Mouse (Mus musculus): ENCODE measurements around the gene Rilp. TPM values are rescaled to one million over a fixed set of nuclear protein-coding genes. Genes with fewer than 3 reads are reported as not detected.
A peak's percentile ranks its signal among the peaks of the same experiment; 100 is the strongest.

The Rilp gene
- polyA plus RNA-seq, 1 experiment from 2014 or later, result 2.0 TPM

- ATAC-seq (ENCODE audit: low FRiP score, low TSS enrichment), result peak; percentile 32; the same call in 1 of the 2 replicates
- Histone ChIP-seq H3K9ac (replicated peaks; ENCODE audit: low read length) (peak overlapping the region; percentile 28), H3K27me3 (ENCODE audit: insufficient read depth, low read length) (no peaks in the 10 kb centered on the region), H3K9me3 (ENCODE audit: low read length) (no peaks in the 10 kb centered on the region), H3K27ac (ENCODE audit: low read length) (peak overlapping the region; percentile 54), H3K36me3 (ENCODE audit: insufficient read depth, low read length) (no peaks in the 10 kb centered on the region), H3K4me2 (replicated peaks; ENCODE audit: low read depth, low read length) (no peak overlapping the region), H3K4me3 (ENCODE audit: low read length) (no peak overlapping the region), H3K4me1 (ENCODE audit: insufficient read depth, low read length) (peaks cover 39% of the 10 kb centered on the region)
- WGBS, result 51% methylated on average over 11 of the region's 11 CpGs
Observed at GRCm38 (mm10) chr11:75537491-75538183, 27.7 kb downstream of the Rilp start.

DNA sequence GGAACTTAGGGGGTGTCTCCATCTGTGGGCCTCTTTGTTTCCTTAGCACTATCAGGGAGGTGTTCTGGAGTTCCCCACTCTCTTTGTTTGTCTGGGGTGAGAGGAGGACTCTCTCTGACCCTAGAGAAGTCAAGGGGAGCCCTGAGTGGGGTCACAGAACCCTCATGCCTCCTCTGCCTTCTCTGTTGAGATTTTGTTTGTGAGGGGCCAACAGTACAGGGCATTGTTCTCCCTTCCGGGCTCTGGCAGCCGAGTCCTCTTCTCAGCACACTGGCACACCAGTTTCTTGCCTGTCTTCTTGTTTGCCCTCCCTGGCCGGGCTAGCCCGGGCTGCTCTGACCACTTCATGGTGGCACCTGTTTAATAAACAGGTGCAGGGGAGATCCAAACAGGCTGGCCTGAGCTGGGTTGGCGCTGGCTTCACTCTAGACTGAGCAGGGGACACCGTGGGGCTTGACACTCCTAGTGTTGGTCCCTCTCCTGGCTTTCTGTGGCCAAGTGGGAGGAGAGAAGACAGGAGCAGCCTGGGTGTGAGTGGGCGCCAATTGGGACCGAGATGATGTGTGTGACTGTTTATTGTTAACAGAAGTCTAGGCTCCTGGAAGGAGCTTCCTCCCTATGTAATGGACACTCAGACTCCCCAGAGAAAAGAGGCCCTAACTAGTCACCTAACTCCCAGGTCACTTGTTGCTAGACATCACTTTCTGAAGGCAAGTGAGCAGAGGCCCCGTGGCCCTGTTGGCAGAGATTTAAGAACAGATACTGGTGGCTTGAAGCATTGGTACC lies 28.5 kb downstream of the Rilp start:
- ATAC-seq (ENCODE audit: low FRiP score, low TSS enrichment), result peak; percentile 22; the same call in 1 of the 2 replicates
- WGBS, result 47% methylated on average over 9 of the region's 9 CpGs
- Histone ChIP-seq H3K36me3 (ENCODE audit: insufficient read depth, low read length) (no peaks in the 10 kb centered on the region), H3K4me2 (replicated peaks; ENCODE audit: low read depth, low read length) (no peak overlapping the region), H3K9me3 (ENCODE audit: low read length) (no peaks in the 10 kb centered on the region), H3K4me3 (ENCODE audit: low read length) (no peak overlapping the region), H3K4me1 (ENCODE audit: insufficient read depth, low read length) (peaks cover 35% of the 10 kb centered on the region), H3K9ac (replicated peaks; ENCODE audit: low read length) (peak overlapping the region; percentile 36), H3K27me3 (ENCODE audit: insufficient read depth, low read length) (no peaks in the 10 kb centered on the region), H3K27ac (ENCODE audit: low read length) (peak overlapping the region; percentile 54)

DNA sequence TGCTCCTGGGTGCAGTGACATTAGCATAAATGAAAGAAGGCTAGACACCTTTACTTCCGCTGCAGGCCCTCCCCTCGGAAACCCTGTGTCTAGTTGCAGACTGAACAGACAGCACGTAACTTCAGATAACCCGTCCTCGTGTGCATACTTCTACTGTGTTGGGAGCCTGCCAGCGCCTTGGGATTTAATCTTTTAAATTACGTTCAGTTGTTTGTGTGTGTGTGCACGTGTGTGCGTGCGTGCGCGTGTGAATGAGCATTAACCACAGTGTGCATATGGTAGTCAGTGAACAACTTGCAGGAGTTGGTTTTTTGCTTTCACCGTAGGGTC lies 29.0 kb downstream of the Rilp start:
- Histone ChIP-seq H3K9ac (replicated peaks; ENCODE audit: low read length) (0 out of 2 replicates have a peak overlapping the region, but pooled peaks have one; percentile 36), H3K4me1 (ENCODE audit: insufficient read depth, low read length) (peaks cover 30% of the 10 kb centered on the region), H3K27ac (ENCODE audit: low read length) (peak overlapping the region; percentile 54; the same call in 1 of the 2 replicates), H3K4me2 (replicated peaks; ENCODE audit: low read depth, low read length) (no peak overlapping the region), H3K4me3 (ENCODE audit: low read length) (no peak overlapping the region), H3K27me3 (ENCODE audit: insufficient read depth, low read length) (no peaks in the 10 kb centered on the region), H3K36me3 (ENCODE audit: insufficient read depth, low read length) (no peaks in the 10 kb centered on the region), H3K9me3 (ENCODE audit: low read length) (no peaks in the 10 kb centered on the region)
- ATAC-seq (ENCODE audit: low FRiP score, low TSS enrichment), result no peak
- 78% methylated on average over 13 of the region's 13 CpGs for WGBS

DNA sequence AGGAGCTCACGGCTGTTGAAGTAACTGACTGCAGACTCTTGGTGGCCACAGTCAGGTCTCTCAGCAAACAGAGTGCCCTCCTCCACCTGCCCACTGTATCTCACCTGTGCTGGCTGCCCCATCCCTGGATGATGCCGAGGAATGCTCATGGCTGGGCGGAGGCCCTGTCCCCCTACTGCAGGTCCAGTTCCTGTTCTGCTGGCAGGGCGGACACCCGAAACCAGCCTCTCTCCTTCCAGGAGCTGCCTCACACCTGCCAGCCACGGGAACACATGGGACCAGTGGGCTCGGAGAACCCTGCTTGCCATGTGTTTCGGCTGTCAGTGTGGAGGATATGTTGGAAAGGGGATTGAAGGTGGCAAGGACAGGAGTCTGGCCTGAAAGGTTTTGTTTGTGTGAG lies 30.3 kb downstream of the Rilp start:
- Histone ChIP-seq H3K9me3 (ENCODE audit: low read length) (no peaks in the 10 kb centered on the region), H3K4me3 (ENCODE audit: low read length) (no peak overlapping the region), H3K36me3 (ENCODE audit: insufficient read depth, low read length) (no peaks in the 10 kb centered on the region), H3K9ac (replicated peaks; ENCODE audit: low read length) (no peak overlapping the region), H3K4me2 (replicated peaks; ENCODE audit: low read depth, low read length) (no peak overlapping the region), H3K27me3 (ENCODE audit: insufficient read depth, low read length) (no peaks in the 10 kb centered on the region), H3K4me1 (ENCODE audit: insufficient read depth, low read length) (peaks cover 20% of the 10 kb centered on the region), H3K27ac (ENCODE audit: low read length) (no peak overlapping the region)
- WGBS, result 68% methylated on average over 8 of the region's 8 CpGs
- no peak for ATAC-seq (ENCODE audit: low FRiP score, low TSS enrichment)

DNA sequence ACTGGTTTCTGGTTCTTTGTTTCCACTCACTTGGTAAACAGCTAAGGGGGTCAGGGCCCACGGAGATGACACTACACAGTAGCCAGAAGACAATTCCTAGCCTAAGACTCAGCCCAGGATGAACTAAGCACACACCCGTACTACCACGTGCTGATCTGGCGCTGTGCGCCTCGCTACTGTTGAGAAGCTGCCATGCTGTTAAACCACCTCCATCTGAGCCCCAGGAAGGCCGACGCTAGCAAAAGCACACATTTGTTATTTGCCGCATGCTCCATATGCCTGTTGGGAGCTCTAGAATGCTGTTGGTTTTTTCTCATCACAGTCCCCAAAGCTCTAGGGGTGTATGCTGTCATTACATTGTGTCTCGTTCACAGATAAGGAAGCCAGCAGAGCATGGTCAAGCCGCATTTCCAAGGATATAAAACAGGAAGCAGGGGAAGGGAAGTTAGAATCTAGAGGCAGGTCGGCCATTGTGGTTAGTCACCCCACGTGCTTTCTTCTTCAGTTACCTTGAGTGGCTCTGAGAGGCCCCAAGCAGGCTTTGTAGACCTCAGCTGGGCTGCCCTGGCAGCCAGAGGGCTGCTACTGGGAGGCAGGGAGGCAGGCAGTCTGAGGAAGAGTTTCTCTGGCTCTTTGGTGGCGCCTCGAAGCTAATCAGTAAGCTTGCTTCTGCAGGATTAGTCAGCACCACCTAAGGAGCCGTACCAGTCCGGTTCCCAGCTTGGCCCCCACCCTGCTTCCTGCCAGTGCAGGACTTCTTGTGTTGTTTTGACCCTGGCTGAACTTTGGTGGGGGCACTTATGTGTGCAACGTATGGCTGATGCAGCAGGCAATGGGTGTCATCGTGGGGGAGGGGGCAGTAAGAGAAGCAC lies 31.1 kb downstream of the Rilp start:
- Histone ChIP-seq H3K4me2 (replicated peaks; ENCODE audit: low read depth, low read length) (no peak overlapping the region), H3K27ac (ENCODE audit: low read length) (no peak overlapping the region), H3K9me3 (ENCODE audit: low read length) (no peaks in the 10 kb centered on the region), H3K36me3 (ENCODE audit: insufficient read depth, low read length) (no peaks in the 10 kb centered on the region), H3K4me3 (ENCODE audit: low read length) (no peak overlapping the region), H3K9ac (replicated peaks; ENCODE audit: low read length) (no peak overlapping the region), H3K4me1 (ENCODE audit: insufficient read depth, low read length) (peaks cover 16% of the 10 kb centered on the region), H3K27me3 (ENCODE audit: insufficient read depth, low read length) (no peaks in the 10 kb centered on the region)
- peak; percentile 50; the same call in 1 of the 2 replicates for ATAC-seq (ENCODE audit: low FRiP score, low TSS enrichment)
- 75% methylated on average over 19 of the region's 19 CpGs for WGBS

DNA sequence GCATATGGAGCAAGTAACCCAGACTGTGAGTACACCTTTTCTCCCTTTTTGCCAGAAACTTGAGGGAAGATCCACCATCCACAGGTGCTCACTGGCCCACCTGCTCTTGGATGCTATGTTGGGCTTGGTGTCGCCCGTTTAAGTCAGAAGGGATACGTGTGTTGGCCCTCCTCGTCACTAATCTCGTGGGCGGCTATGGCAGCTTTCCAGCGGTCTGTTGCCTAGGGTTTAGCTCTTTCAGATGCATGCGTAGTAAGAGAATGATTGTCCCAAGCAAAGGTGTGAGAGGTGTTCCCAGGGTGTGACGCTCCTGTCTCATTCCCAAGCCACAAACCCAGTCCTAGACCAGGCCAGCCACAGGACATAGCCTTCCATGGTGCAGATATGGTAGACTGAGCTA lies 34.8 kb downstream of the Rilp start:
- WGBS, result 88% methylated on average over 9 of the region's 9 CpGs

DNA sequence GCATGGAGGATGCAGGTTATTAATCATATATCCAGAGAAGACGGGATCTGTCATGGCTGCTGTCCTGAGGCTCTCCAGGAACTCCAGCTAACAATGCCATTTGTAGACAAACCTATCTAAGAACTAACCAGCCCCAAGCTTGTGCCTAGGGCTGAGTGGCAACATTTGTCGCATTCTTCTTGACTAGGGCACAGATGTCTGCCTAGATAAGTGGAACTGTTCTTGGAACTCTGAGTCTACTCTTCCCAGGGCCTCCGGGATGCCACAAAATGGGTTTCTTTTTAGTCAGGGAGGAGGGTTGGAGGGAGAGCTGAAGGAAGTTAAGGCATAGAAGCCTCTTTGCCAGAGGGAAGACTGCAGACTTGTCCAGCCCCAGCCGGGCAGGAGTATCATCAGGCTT lies 36.2 kb downstream of the Rilp start:
- H3K27ac ChIP-seq (ENCODE audit: low read length), result no peak overlapping the region
- peaks cover 9% of the 10 kb centered on the region for H3K4me1 ChIP-seq (ENCODE audit: insufficient read depth, low read length)
- WGBS, result 77% methylated on average over 4 of the region's 4 CpGs
- H3K9me3 ChIP-seq (ENCODE audit: low read length), result no peaks in the 10 kb centered on the region
- H3K4me3 ChIP-seq (ENCODE audit: low read length), result no peak overlapping the region
- no peaks in the 10 kb centered on the region for H3K36me3 ChIP-seq (ENCODE audit: insufficient read depth, low read length)
- no peak for ATAC-seq (ENCODE audit: low FRiP score, low TSS enrichment)
- no peaks in the 10 kb centered on the region for H3K27me3 ChIP-seq (ENCODE audit: insufficient read depth, low read length)
- H3K9ac ChIP-seq (replicated peaks; ENCODE audit: low read length), result no peak overlapping the region
- no peak overlapping the region for H3K4me2 ChIP-seq (replicated peaks; ENCODE audit: low read depth, low read length)

More for the DNA sequence above, 34.8 kb downstream of the Rilp start:
- Histone ChIP-seq H3K36me3 (ENCODE audit: insufficient read depth, low read length) (no peaks in the 10 kb centered on the region), H3K9ac (replicated peaks; ENCODE audit: low read length) (no peak overlapping the region), H3K4me1 (ENCODE audit: insufficient read depth, low read length) (peaks cover 1% of the 10 kb centered on the region; the same call in 1 of the 2 replicates), H3K9me3 (ENCODE audit: low read length) (no peaks in the 10 kb centered on the region), H3K27ac (ENCODE audit: low read length) (no peak overlapping the region), H3K4me3 (ENCODE audit: low read length) (no peak overlapping the region), H3K4me2 (replicated peaks; ENCODE audit: low read depth, low read length) (no peak overlapping the region), H3K27me3 (ENCODE audit: insufficient read depth, low read length) (no peaks in the 10 kb centered on the region)
- no peak for ATAC-seq (ENCODE audit: low FRiP score, low TSS enrichment)

- WGBS, result 21% methylated on average over 5 of the region's 5 CpGs
- Histone ChIP-seq H3K9ac (replicated peaks; ENCODE audit: low read length) (no peak overlapping the region; the same call in 1 of the 2 replicates), H3K4me2 (replicated peaks; ENCODE audit: low read depth, low read length) (no peak overlapping the region), H3K36me3 (ENCODE audit: insufficient read depth, low read length) (no peaks in the 10 kb centered on the region), H3K27me3 (ENCODE audit: insufficient read depth, low read length) (no peaks in the 10 kb centered on the region), H3K4me1 (ENCODE audit: insufficient read depth, low read length) (peaks cover 22% of the 10 kb centered on the region), H3K9me3 (ENCODE audit: low read length) (no peaks in the 10 kb centered on the region), H3K4me3 (ENCODE audit: low read length) (no peak overlapping the region), H3K27ac (ENCODE audit: low read length) (no peak overlapping the region)
- ATAC-seq (ENCODE audit: low FRiP score, low TSS enrichment), result no peak
Observed at GRCm38 (mm10) chr11:75549658-75550111, 39.8 kb downstream of the Rilp start.

- WGBS, result 61% methylated on average over 12 of the region's 12 CpGs
- H3K4me1 ChIP-seq (ENCODE audit: insufficient read depth, low read length), result peaks cover 22% of the 10 kb centered on the region
- no peaks in the 10 kb centered on the region for H3K36me3 ChIP-seq (ENCODE audit: insufficient read depth, low read length)
- no peaks in the 10 kb centered on the region for H3K27me3 ChIP-seq (ENCODE audit: insufficient read depth, low read length)
- no peaks in the 10 kb centered on the region for H3K9me3 ChIP-seq (ENCODE audit: low read length)
- ATAC-seq (ENCODE audit: low FRiP score, low TSS enrichment), result no peak
- H3K4me2 ChIP-seq (replicated peaks; ENCODE audit: low read depth, low read length), result no peak overlapping the region
- H3K27ac ChIP-seq (ENCODE audit: low read length), result no peak overlapping the region
- H3K4me3 ChIP-seq (ENCODE audit: low read length), result no peak overlapping the region
- no peak overlapping the region for H3K9ac ChIP-seq (replicated peaks; ENCODE audit: low read length)
Observed at GRCm38 (mm10) chr11:75550200-75550946, 40.5 kb downstream of the Rilp start.
